Mouse (Mus musculus) stomach, embryonic 14.5 days (tissue): ENCODE measurements at regions not wholly inside any gene's neighbourhood (a gene's known extent, or its start where the extent isn't known, plus 50 kb on each side); places are given as distances from the start of the nearest gene placed in this dataset.

Experiments
- ATAC-seq: fragments of 200-750 bp; cut with Nextera tagmentation; 2 replicates; pipeline ENCODE4 v1.8.0; 2017; ENCODE audit warnings: low read depth, moderate TSS enrichment; ENCODE audit not compliant: insufficient number of reproducible peaks, insufficient read depth, low FRiP score
- H3K27ac ChIP-seq: fragments of 300-500 bp; sonication (generic); 2 replicates; pipeline ENCODE4 v1.5.1; 2014; ENCODE audit warnings: mild to moderate bottlenecking, low read length, moderate library complexity, mixed read lengths
- H3K27me3 ChIP-seq: fragments of 300-500 bp; sonication (generic); 2 replicates; pipeline ENCODE4 v1.6.1; 2014; ENCODE audit warnings: low read length, control low read depth, mixed read lengths; ENCODE audit not compliant: control insufficient read depth, insufficient read depth
- H3K36me3 ChIP-seq: fragments of 300-500 bp; sonication (generic); 2 replicates; pipeline ENCODE4 v1.6.1; 2014; ENCODE audit warnings: mild to moderate bottlenecking, control low read depth, low read length, moderate library complexity, mixed read lengths; ENCODE audit not compliant: control insufficient read depth, insufficient read depth
- H3K4me1 ChIP-seq: fragments of 300-500 bp; sonication (generic); 2 replicates; pipeline ENCODE4 v1.6.1; 2014; ENCODE audit warnings: low read length, control low read depth, mixed read lengths; ENCODE audit not compliant: control insufficient read depth, insufficient read depth
- H3K4me2 ChIP-seq: fragments of 300-500 bp; sonication (generic); replicated peaks from 2 replicates; pipeline ENCODE4 v1.6.1; 2014; ENCODE audit warnings: low read depth, low read length, control low read depth
- H3K4me3 ChIP-seq: fragments of 300-500 bp; sonication (generic); 2 replicates; pipeline ENCODE4 v1.5.1; 2014; ENCODE audit warnings: low read depth, low read length, control low read depth
- H3K9ac ChIP-seq: fragments of 300-500 bp; sonication (generic); replicated peaks from 2 replicates; pipeline ENCODE4 v1.6.1; 2014; ENCODE audit warnings: low read depth, mild to moderate bottlenecking, control low read depth, low read length, moderate library complexity, mixed read lengths
- H3K9me3 ChIP-seq: fragments of 300-500 bp; sonication (generic); 2 replicates; pipeline ENCODE4 v1.6.1; 2016; ENCODE audit warnings: low read depth, low read length, control low read depth; ENCODE audit not compliant: control insufficient read depth
- WGBS: fragments of 180-500 bp; shearing (Covaris S2); extraction: QIAGEN DNeasy Blood & Tissue Kit; methylation state at CpG from one replicate; pipeline ENCODE4 v1.1.7; 2014; 5-methylcytosine and 5-hydroxymethylcytosine counted together

- no peaks in the 10 kb centered on the region for H3K9me3 ChIP-seq
- WGBS, result 76% methylated on average over 4 of the region's 4 CpGs
Observed at GRCm38 (mm10) chr4:140406913-140407312, 160.3 kb upstream of the Igsf21 start.

GRCm38 (mm10) chr4:140405993-140406881, 159.7 kb upstream of the Igsf21 start:
- no peak overlapping the region; the same call in 1 of the 2 replicates for H3K27ac ChIP-seq
- no peak overlapping the region for H3K4me2 ChIP-seq
- H3K4me1 ChIP-seq, result peaks cover 6% of the 10 kb centered on the region; the same call in 1 of the 2 replicates
- no peaks in the 10 kb centered on the region for H3K27me3 ChIP-seq
- H3K4me3 ChIP-seq, result no peak overlapping the region
- WGBS, result 19% methylated on average over 7 of the region's 7 CpGs
- no peaks in the 10 kb centered on the region for H3K9me3 ChIP-seq
- no peak overlapping the region for H3K9ac ChIP-seq
- no peaks in the 10 kb centered on the region for H3K36me3 ChIP-seq
- ATAC-seq, result 0 out of 2 replicates have a peak, but pooled peaks have one; percentile 37

More at GRCm38 (mm10) chr4:140406913-140407312, 160.3 kb upstream of the Igsf21 start:
- Histone ChIP-seq H3K4me2 (no peak overlapping the region), H3K4me1 (peaks cover 6% of the 10 kb centered on the region; the same call in 1 of the 2 replicates), H3K27ac (no peak overlapping the region; the same call in 1 of the 2 replicates), H3K9ac (no peak overlapping the region), H3K27me3 (no peaks in the 10 kb centered on the region), H3K4me3 (no peak overlapping the region), H3K36me3 (no peaks in the 10 kb centered on the region)
- no peak for ATAC-seq

GRCm38 (mm10) chr4:140405427-140405826, 158.8 kb upstream of the Igsf21 start:
- Histone ChIP-seq H3K27ac (no peak overlapping the region), H3K27me3 (no peaks in the 10 kb centered on the region), H3K4me3 (no peak overlapping the region), H3K4me2 (no peak overlapping the region), H3K9ac (no peak overlapping the region), H3K4me1 (peaks cover 6% of the 10 kb centered on the region; the same call in 1 of the 2 replicates), H3K9me3 (no peaks in the 10 kb centered on the region), H3K36me3 (no peaks in the 10 kb centered on the region)
- WGBS, result 77% methylated on average over 9 of the region's 9 CpGs
- no peak for ATAC-seq

- no peak overlapping the region for H3K27ac ChIP-seq
Observed at GRCm38 (mm10) chr4:140403128-140403527, 156.5 kb upstream of the Igsf21 start.

GRCm38 (mm10) chr4:140402319-140402718, 155.7 kb upstream of the Igsf21 start:
- no peak overlapping the region for H3K4me3 ChIP-seq
- H3K4me2 ChIP-seq, result no peak overlapping the region
- no peak overlapping the region for H3K9ac ChIP-seq
- WGBS, result 73% methylated on average over 7 of the region's 7 CpGs
- H3K27ac ChIP-seq, result no peak overlapping the region
- no peak for ATAC-seq
- H3K36me3 ChIP-seq, result no peaks in the 10 kb centered on the region
- no peaks in the 10 kb centered on the region for H3K9me3 ChIP-seq
- no peaks in the 10 kb centered on the region for H3K27me3 ChIP-seq
- peaks cover 6% of the 10 kb centered on the region; the same call in 1 of the 2 replicates for H3K4me1 ChIP-seq

More at GRCm38 (mm10) chr4:140403128-140403527, 156.5 kb upstream of the Igsf21 start:
- 38% methylated on average over 8 of the region's 8 CpGs for WGBS
- H3K27me3 ChIP-seq, result no peaks in the 10 kb centered on the region
- H3K9ac ChIP-seq, result no peak overlapping the region
- H3K4me3 ChIP-seq, result no peak overlapping the region
- H3K4me1 ChIP-seq, result peaks cover 6% of the 10 kb centered on the region; the same call in 1 of the 2 replicates
- ATAC-seq, result no peak
- no peaks in the 10 kb centered on the region for H3K36me3 ChIP-seq
- H3K9me3 ChIP-seq, result no peaks in the 10 kb centered on the region
- H3K4me2 ChIP-seq, result no peak overlapping the region

GRCm38 (mm10) chr4:140401632-140402031, 155.0 kb upstream of the Igsf21 start:
- no peak for ATAC-seq
- Histone ChIP-seq H3K27me3 (no peaks in the 10 kb centered on the region), H3K36me3 (no peaks in the 10 kb centered on the region), H3K9ac (no peak overlapping the region), H3K27ac (no peak overlapping the region), H3K4me3 (no peak overlapping the region), H3K9me3 (no peaks in the 10 kb centered on the region), H3K4me1 (peaks cover 2% of the 10 kb centered on the region; the same call in 1 of the 2 replicates), H3K4me2 (no peak overlapping the region)
- 89% methylated on average over 10 of the region's 10 CpGs for WGBS

GRCm38 (mm10) chr4:140396548-140396947, 150.0 kb upstream of the Igsf21 start:
- Histone ChIP-seq H3K9me3 (no peaks in the 10 kb centered on the region), H3K27ac (no peak overlapping the region), H3K4me1 (no peaks in the 10 kb centered on the region), H3K9ac (no peak overlapping the region), H3K4me2 (no peak overlapping the region), H3K27me3 (no peaks in the 10 kb centered on the region), H3K36me3 (no peaks in the 10 kb centered on the region), H3K4me3 (no peak overlapping the region)
- WGBS, result 55% methylated on average over 8 of the region's 8 CpGs
- ATAC-seq, result no peak

- ATAC-seq, result no peak
- Histone ChIP-seq H3K4me1 (no peaks in the 10 kb centered on the region), H3K27ac (no peak overlapping the region), H3K4me2 (no peak overlapping the region), H3K36me3 (no peaks in the 10 kb centered on the region), H3K9me3 (no peaks in the 10 kb centered on the region), H3K9ac (no peak overlapping the region), H3K4me3 (no peak overlapping the region), H3K27me3 (no peaks in the 10 kb centered on the region)
- WGBS, result 22% methylated on average over 7 of the region's 7 CpGs
Observed at GRCm38 (mm10) chr4:140392290-140392689, 145.7 kb upstream of the Igsf21 start.
